Mouse (Mus musculus): Measurements from ENCODE around the gene Gp9. TPM values are rescaled to one million over a fixed set of nuclear protein-coding genes. Genes with fewer than 3 reads are reported as not detected.

Gene Gp9
- polyA plus RNA-seq, 2 experiments: 1.4 to 2.0 TPM

GRCm38 (mm10) chr6:87750184-87750910, 27.5 kb upstream of the Gp9 start:
- TF ChIP-seq POLR2A (IDR thresholded peaks at IDR 0.05; ENCODE audit: borderline replicate concordance, extremely low read depth, insufficient read depth, insufficient read length): no peak
- H3K9me3 ChIP-seq (ENCODE audit: control insufficient read depth, low read length): no peaks in the 10 kb centered on the region
- no peaks in the 10 kb centered on the region for H3K27me3 ChIP-seq (ENCODE audit: control insufficient read depth, insufficient read depth, low read length)
- H3K27ac ChIP-seq (replicated peaks; ENCODE audit: low read depth, low read length): no peak overlapping the region
- 84% methylated on average over 8 of the region's 8 CpGs for WGBS
- ATAC-seq (ENCODE audit: low FRiP score, low read depth) (no peak), DNase-seq (ENCODE audit: low spot score) (no peak)
- no peaks in the 10 kb centered on the region for H3K36me3 ChIP-seq (ENCODE audit: control insufficient read depth, insufficient read depth, low read length)
- no peak overlapping the region for H3K9ac ChIP-seq (ENCODE audit: low read depth, low read length, severe bottlenecking)
- H3K4me3 ChIP-seq (replicated peaks; ENCODE audit: low read length): no peak overlapping the region
- H3K4me2 ChIP-seq (replicated peaks; ENCODE audit: low read depth, low read length, severe bottlenecking): no peak overlapping the region
- H3K4me1 ChIP-seq (ENCODE audit: control insufficient read depth, insufficient read depth, low read length): peaks cover 5% of the 10 kb centered on the region; the same call in 1 of the 2 replicates

DNA sequence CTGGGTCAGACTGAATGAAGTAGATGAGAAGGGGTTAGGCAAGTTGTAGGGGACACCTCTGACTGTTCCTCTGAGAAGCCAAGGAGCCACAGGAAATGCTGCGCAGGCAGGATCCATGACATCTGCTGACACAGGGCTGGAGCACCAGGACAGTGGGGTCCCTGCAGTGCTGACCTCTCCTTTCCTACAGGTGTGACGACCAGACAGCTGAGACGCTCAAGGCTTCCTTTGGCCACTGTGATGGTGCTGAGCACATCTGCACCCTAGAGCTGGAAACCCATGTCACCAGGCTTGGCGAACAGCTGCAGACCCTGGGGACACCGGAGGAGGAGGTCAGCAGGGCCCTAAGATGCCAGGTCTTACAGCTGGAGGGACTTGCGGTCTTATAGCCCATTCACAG, 26.3 kb upstream of the Gp9 start:
- Histone ChIP-seq H3K4me2 (replicated peaks; ENCODE audit: low read depth, low read length, severe bottlenecking) (no peak overlapping the region), H3K36me3 (ENCODE audit: control insufficient read depth, insufficient read depth, low read length) (no peaks in the 10 kb centered on the region), H3K9me3 (ENCODE audit: control insufficient read depth, low read length) (no peaks in the 10 kb centered on the region), H3K27me3 (ENCODE audit: control insufficient read depth, insufficient read depth, low read length) (no peaks in the 10 kb centered on the region), H3K4me3 (replicated peaks; ENCODE audit: low read length) (no peak overlapping the region), H3K27ac (replicated peaks; ENCODE audit: low read depth, low read length) (no peak overlapping the region), H3K9ac (ENCODE audit: low read depth, low read length, severe bottlenecking) (no peak overlapping the region), H3K4me1 (ENCODE audit: control insufficient read depth, insufficient read depth, low read length) (peaks cover 4% of the 10 kb centered on the region; the same call in 1 of the 2 replicates)
- ATAC-seq (ENCODE audit: low FRiP score, low read depth): no peak
- no peak for TF ChIP-seq POLR2A (IDR thresholded peaks at IDR 0.05; ENCODE audit: borderline replicate concordance, extremely low read depth, insufficient read depth, insufficient read length)
- no peak for DNase-seq (ENCODE audit: low spot score)
- 89% methylated on average over 6 of the region's 6 CpGs for WGBS

GRCm38 (mm10) chr6:87755196-87755595, 22.7 kb upstream of the Gp9 start:
- no peak for DNase-seq (ENCODE audit: low spot score)
- no peak for TF ChIP-seq POLR2A (IDR thresholded peaks at IDR 0.05; ENCODE audit: borderline replicate concordance, extremely low read depth, insufficient read depth, insufficient read length)
- no peak overlapping the region for H3K4me3 ChIP-seq (replicated peaks; ENCODE audit: low read length)
- no peak for ATAC-seq (ENCODE audit: low FRiP score, low read depth)
- H3K36me3 ChIP-seq (ENCODE audit: control insufficient read depth, insufficient read depth, low read length): no peaks in the 10 kb centered on the region
- no peak overlapping the region for H3K9ac ChIP-seq (ENCODE audit: low read depth, low read length, severe bottlenecking)
- H3K27ac ChIP-seq (replicated peaks; ENCODE audit: low read depth, low read length): no peak overlapping the region
- WGBS: 87% methylated on average over 4 of the region's 4 CpGs
- no peak overlapping the region for H3K4me2 ChIP-seq (replicated peaks; ENCODE audit: low read depth, low read length, severe bottlenecking)
- H3K4me1 ChIP-seq (ENCODE audit: control insufficient read depth, insufficient read depth, low read length): no peaks in the 10 kb centered on the region
- no peaks in the 10 kb centered on the region for H3K27me3 ChIP-seq (ENCODE audit: control insufficient read depth, insufficient read depth, low read length)
- no peaks in the 10 kb centered on the region for H3K9me3 ChIP-seq (ENCODE audit: control insufficient read depth, low read length)

- DNase-seq (ENCODE audit: low spot score): no peak
- no peak for ATAC-seq (ENCODE audit: low FRiP score, low read depth)
- Histone ChIP-seq H3K36me3 (ENCODE audit: control insufficient read depth, insufficient read depth, low read length) (no peaks in the 10 kb centered on the region), H3K4me2 (replicated peaks; ENCODE audit: low read depth, low read length, severe bottlenecking) (no peak overlapping the region), H3K27me3 (ENCODE audit: control insufficient read depth, insufficient read depth, low read length) (no peaks in the 10 kb centered on the region), H3K4me1 (ENCODE audit: control insufficient read depth, insufficient read depth, low read length) (no peaks in the 10 kb centered on the region), H3K9me3 (ENCODE audit: control insufficient read depth, low read length) (no peaks in the 10 kb centered on the region), H3K4me3 (replicated peaks; ENCODE audit: low read length) (no peak overlapping the region), H3K27ac (replicated peaks; ENCODE audit: low read depth, low read length) (no peak overlapping the region), H3K9ac (ENCODE audit: low read depth, low read length, severe bottlenecking) (no peak overlapping the region)
- 88% methylated on average over 8 of the region's 8 CpGs for WGBS
- TF ChIP-seq POLR2A (IDR thresholded peaks at IDR 0.05; ENCODE audit: borderline replicate concordance, extremely low read depth, insufficient read depth, insufficient read length): no peak
These were observed 21.0 kb upstream of the Gp9 start for GRCm38 (mm10) chr6:87756896-87757295.

GRCm38 (mm10) chr6:87759404-87759803, 18.5 kb upstream of the Gp9 start:
- H3K4me1 ChIP-seq (ENCODE audit: control insufficient read depth, insufficient read depth, low read length): no peaks in the 10 kb centered on the region
- 70% methylated on average over 3 of the region's 3 CpGs for WGBS
- TF ChIP-seq POLR2A (IDR thresholded peaks at IDR 0.05; ENCODE audit: borderline replicate concordance, extremely low read depth, insufficient read depth, insufficient read length): no peak
- no peaks in the 10 kb centered on the region for H3K27me3 ChIP-seq (ENCODE audit: control insufficient read depth, insufficient read depth, low read length)
- no peaks in the 10 kb centered on the region for H3K36me3 ChIP-seq (ENCODE audit: control insufficient read depth, insufficient read depth, low read length)
- H3K4me3 ChIP-seq (replicated peaks; ENCODE audit: low read length): no peak overlapping the region
- no peaks in the 10 kb centered on the region for H3K9me3 ChIP-seq (ENCODE audit: control insufficient read depth, low read length)
- no peak overlapping the region for H3K27ac ChIP-seq (replicated peaks; ENCODE audit: low read depth, low read length)
- DNase-seq (ENCODE audit: low spot score) (no peak), ATAC-seq (ENCODE audit: low FRiP score, low read depth) (no peak)
- H3K9ac ChIP-seq (ENCODE audit: low read depth, low read length, severe bottlenecking): no peak overlapping the region
- H3K4me2 ChIP-seq (replicated peaks; ENCODE audit: low read depth, low read length, severe bottlenecking): no peak overlapping the region

Measured in limb, embryonic 14.5 days (tissue).